Mouse (Mus musculus) neural tube, postnatal 0 days (tissue): Measurements from ENCODE around the gene Ccdc93. TPM values are rescaled to one million over a fixed set of nuclear protein-coding genes. Genes with fewer than 3 reads are reported as not detected.

Experiments used
- polyA plus RNA-seq: library from polyadenylated mRNA; unstranded; fragments of >200 nt; fragmentation: Nextera tagmentation; extraction: Ambion mirVana; gene quantifications from 2 replicates; pipeline ENCODE4 v1.2.1, GENCODE M21; 2015

Ccdc93 gene
- 7.5 and 8.4 TPM in 2 replicates for polyA plus RNA-seq

DNA sequence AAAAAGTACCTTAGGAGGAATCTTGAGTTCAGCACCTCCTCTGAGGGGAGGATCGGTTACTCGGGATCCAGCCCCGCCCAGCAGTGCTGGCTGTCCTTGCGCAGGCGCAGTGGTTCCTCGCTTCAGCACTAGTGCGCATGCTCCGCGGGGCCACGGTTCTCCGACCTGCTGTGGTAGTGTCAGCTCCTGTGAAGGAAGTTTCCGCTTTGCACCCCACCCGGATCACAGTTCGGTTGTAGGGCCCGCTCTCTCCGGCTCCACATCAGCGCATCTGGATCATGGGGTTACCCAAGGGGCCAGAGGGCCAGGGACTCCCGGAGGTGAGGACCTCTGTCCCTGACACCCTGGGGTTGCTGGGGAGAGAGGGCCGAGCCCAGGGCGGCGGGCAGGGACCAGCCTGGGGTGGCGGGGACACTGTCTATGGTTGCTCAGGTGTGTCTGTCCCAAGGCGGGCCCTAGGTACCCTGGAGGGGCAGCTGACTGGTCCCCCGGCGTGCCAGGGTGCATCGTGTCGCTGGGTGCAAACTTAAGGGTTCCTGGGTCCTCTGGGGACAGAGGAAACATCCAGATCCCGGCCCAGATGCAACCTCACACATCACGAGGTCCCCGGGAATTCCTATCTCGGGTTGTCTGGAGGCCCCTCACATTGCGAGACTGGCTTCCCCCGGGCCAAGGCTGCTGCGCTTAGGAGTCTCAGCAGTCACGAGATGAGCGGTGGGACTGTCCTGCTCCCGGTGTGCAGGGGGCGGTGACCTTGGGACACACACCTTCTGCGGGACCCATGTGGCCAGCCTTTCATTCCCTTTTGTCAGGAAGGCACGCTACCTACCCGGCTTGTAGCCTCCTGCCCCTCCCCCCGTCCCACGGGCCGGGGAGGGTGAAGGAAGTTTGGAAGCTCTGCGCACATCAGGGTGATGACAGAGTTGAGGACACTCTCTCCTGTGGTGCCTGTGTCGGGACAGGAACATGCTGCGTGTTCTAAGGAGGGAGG is at the start of gene Ccdc93:
Gene Ccdc93 (plus strand): TSS at position 112 of the 991 bp plus-strand sequence.

GRCm38 (mm10) chr1:121528399-121528720 is 97.5 kb downstream of the Ccdc93 start, which contains the start of gene Htr5b:
Htr5b (minus strand) TSS chr1:121528465.

Other genes starting within 250 kb of the Ccdc93 start
- 51.0 and 55.4 TPM in 2 replicates for gene Insig2, start 98.5 kb upstream of the Ccdc93 start, polyA plus RNA-seq
- gene Htr5b, start 97.4 kb downstream of the Ccdc93 start, polyA plus RNA-seq: 2.6 and 3.4 TPM in 2 replicates
- gene Ddx18, start 136.9 kb downstream of the Ccdc93 start, polyA plus RNA-seq: 34.1 and 36.4 TPM in 2 replicates